Mouse (Mus musculus) cortical plate, adult 2 months (tissue): ENCODE data around the gene Camta1.

Experiments
- CTCF ChIP-seq: fragments of 200-500 bp; IDR thresholded peaks from 2 replicates; pipeline ENCODE4 v1.5.1; 2011; ENCODE audit warnings: mild to moderate bottlenecking, control low read depth, low read length; ENCODE audit not compliant: insufficient read depth; ENCODE audit errors: extremely low read depth
- POLR2A ChIP-seq: fragments of 200-500 bp; IDR thresholded peaks from 2 replicates; pipeline ENCODE4 v1.6.1; 2011; ENCODE audit warnings: mild to moderate bottlenecking, low read length, control low read depth; ENCODE audit not compliant: insufficient read depth; ENCODE audit errors: extremely low read depth

DNA sequence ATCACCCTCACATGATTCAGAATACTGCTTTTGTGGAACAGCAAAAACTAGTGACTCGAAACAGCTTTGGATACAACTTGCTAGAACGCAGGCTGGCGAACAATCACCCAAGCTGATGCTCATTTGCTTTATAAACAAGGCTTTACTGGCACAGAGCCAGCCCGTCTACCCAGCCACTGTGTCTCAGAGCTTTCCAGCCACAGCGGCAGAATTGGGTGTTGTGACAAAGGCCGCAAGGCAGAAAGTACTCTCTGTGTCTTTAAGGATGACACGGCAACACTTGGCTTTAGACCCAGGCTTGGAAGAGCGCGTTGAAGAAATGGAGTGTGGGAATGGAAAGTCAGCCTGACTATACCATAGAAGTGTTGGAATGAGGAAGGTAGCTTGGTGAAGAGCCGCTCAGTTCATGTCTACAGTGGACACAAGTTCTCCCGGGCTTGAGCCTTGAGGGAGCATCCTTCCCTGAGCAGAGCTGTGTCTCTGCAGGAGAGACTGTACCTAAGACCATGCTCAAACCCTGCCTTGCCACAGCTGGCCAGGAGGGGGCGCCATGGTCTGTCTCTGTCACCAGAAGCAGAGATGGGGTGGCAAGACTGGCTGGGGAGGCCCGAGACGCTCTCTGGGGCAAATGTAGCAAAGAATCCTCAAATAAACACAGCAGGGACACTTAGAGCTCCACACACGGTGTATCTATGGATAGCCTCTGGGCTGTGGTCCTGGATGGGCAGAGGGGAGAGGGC is 645.0 kb downstream of the Camta1 start:
- no peak for TF ChIP-seq POLR2A
- no peak for TF ChIP-seq CTCF
